Mouse (Mus musculus) lung, embryonic 14.5 days (tissue): ENCODE measurements around the gene Hmg20b. TPM values are rescaled to one million over a fixed set of nuclear protein-coding genes. Genes with fewer than 3 reads are reported as not detected.

Source experiments
- ATAC-seq: fragments of 200-750 bp; cut with Nextera tagmentation; 2 replicates; pipeline ENCODE4 v1.8.0; 2017; ENCODE audit warnings: mild to moderate bottlenecking, moderate TSS enrichment, moderate library complexity; ENCODE audit not compliant: insufficient read depth
- DNase-seq: peaks from one replicate; pipeline ENCODE4 v3.0.0-alpha.2; 2015
- H3K27ac ChIP-seq: fragments of 300-500 bp; sonication (generic); 2 replicates; pipeline ENCODE4 v1.5.1; 2014; ENCODE audit warnings: low read depth, mild to moderate bottlenecking, moderate library complexity
- H3K27me3 ChIP-seq: fragments of 300-500 bp; sonication (generic); 2 replicates; pipeline ENCODE4 v1.6.1; 2014; ENCODE audit warnings: low read length, control low read depth; ENCODE audit not compliant: insufficient read depth
- H3K36me3 ChIP-seq: fragments of 300-500 bp; sonication (generic); 2 replicates; pipeline ENCODE4 v1.6.1; 2014; ENCODE audit warnings: control low read depth; ENCODE audit not compliant: insufficient read depth
- H3K4me1 ChIP-seq: fragments of 300-500 bp; sonication (generic); 2 replicates; pipeline ENCODE4 v1.6.1; 2014; ENCODE audit warnings: antibody characterized with exemption, control low read depth; ENCODE audit not compliant: insufficient read depth
- H3K4me2 ChIP-seq: fragments of 300-500 bp; sonication (generic); 2 replicates; pipeline ENCODE4 v1.6.1; 2014; ENCODE audit warnings: mild to moderate bottlenecking
- H3K4me3 ChIP-seq: fragments of 300-500 bp; sonication (generic); 2 replicates; pipeline ENCODE4 v1.5.1; 2014; ENCODE audit warnings: low read depth, low read length
- H3K9ac ChIP-seq: fragments of 300-500 bp; sonication (generic); 2 replicates; pipeline ENCODE4 v1.6.1; 2014
- H3K9me3 ChIP-seq: fragments of 300-500 bp; sonication (generic); 2 replicates; pipeline ENCODE4 v1.6.1; 2016; ENCODE audit warnings: low read depth, low read length, control low read depth
- CTCF ChIP-seq: IDR thresholded peaks from 2 replicates; pipeline ENCODE4 v1.5.1; 2016; ENCODE audit warnings: antibody characterized with exemption, low read depth
- WGBS: fragments of 180-500 bp; shearing (Covaris S2); extraction: QIAGEN DNeasy Blood & Tissue Kit; methylation state at CpG from one replicate; pipeline ENCODE4 v1.1.7; 2014; 5-methylcytosine and 5-hydroxymethylcytosine counted together
- polyA plus RNA-seq: library from polyadenylated mRNA; unstranded; fragments of >200 nt; fragmentation: Nextera tagmentation; extraction: Ambion mirVana; gene quantifications from 2 replicates; pipeline ENCODE4 v1.2.1, GENCODE M21; 2014

The Hmg20b gene
- polyA plus RNA-seq, 1 experiment from 2014 or later: 105 TPM

DNA sequence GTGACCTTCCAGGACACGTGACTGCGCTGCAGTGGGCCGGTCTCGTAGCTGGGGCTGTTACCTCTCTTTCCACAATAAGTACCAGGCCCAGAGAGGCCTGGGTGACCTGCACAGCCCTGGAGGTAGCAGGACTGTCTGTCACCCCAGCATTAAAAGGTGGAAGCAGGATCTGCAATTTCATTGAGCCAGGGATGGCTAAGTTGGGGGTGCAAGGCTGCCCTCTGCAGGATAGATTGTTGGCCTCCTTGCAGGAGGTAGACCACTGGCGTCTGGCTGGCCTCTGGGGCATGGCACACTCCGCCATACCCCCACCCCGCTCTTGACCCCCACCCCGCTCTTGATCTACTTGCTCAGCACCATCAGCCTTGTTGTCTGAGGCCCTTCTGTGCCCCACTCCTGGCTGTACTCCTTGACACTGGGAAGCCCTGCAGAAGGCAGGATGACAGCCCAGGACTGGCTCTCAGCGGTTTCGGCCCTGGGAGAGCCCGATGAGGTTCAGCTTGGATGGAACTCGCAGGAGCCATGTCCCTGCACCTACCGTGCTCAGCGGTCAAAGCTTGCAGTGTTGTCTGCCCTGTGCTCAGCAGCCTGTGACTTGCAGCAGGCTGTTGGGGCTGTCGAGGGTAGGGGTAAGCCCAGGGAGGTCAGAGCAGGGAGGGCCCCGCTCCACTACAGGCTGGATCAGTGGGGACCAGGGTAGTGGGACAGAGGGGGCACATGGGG, 33.8 kb downstream of the Hmg20b start:
- no peaks in the 10 kb centered on the region for H3K9me3 ChIP-seq

DNA sequence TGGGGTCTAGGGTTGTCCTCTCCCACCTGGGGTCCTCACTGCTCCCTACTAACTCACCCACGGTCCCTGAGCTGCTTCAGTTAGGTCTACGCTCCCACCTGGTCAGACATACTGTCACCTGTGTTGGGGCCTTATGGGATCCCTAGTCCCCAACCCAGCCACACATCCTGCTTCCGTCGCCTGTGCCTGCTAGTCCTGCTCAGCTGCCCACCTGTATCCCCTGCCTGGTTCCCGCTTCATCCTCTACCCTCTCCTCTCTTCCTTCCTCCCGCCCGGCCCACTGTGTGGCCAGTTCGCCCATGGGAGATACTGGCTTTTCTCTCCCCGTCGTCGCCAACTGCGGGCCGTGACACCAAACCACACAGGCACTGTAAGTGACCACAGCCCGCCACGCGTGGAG, 34.7 kb downstream of the Hmg20b start:
- Histone ChIP-seq H3K9ac (no peak overlapping the region), H3K4me3 (no peak overlapping the region), H3K4me2 (no peak overlapping the region), H3K9me3 (no peaks in the 10 kb centered on the region), H3K36me3 (peaks cover 74% of the 10 kb centered on the region), H3K27ac (no peak overlapping the region), H3K4me1 (peaks cover 19% of the 10 kb centered on the region; the same call in 1 of the 2 replicates), H3K27me3 (no peaks in the 10 kb centered on the region)
- DNase-seq (no peak), ATAC-seq (no peak)
- TF ChIP-seq CTCF: no peak
- 90% methylated on average over 16 of the region's 16 CpGs for WGBS

More for the DNA sequence above, 33.8 kb downstream of the Hmg20b start:
- Histone ChIP-seq H3K36me3 (peaks cover 65% of the 10 kb centered on the region), H3K27ac (no peak overlapping the region), H3K27me3 (no peaks in the 10 kb centered on the region), H3K4me1 (peaks cover 19% of the 10 kb centered on the region; the same call in 1 of the 2 replicates), H3K4me2 (peak overlapping the region; percentile 57), H3K9ac (peak overlapping the region; percentile 43), H3K4me3 (peak overlapping the region; percentile 19; the same call in 1 of the 2 replicates)
- WGBS: 48% methylated on average over 16 of the region's 16 CpGs
- no peak for ATAC-seq
- peak; percentile 56 for TF ChIP-seq CTCF
- DNase-seq: peak; percentile 68

DNA sequence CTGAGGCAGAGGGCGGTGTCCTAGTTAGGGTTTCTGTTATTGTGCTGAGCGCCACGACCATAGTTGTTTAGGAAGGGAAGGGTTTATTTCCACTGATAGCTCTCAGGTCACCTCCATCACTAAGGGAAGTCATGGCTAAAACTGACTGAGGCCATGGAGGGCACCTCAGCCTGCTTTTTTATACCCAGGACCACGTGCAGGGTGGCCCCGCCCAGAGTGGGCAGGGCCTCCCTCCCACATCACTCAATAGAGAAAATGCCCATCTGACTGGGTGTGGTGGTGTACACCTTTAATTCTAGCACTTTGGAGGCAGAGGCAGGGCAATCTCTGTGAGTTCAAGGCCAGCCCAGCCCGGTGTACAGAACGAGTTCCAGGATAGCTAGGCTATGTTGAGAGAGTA, 36.1 kb downstream of the Hmg20b start:
- TF ChIP-seq CTCF: no peak
- no peaks in the 10 kb centered on the region for H3K9me3 ChIP-seq
- peaks cover 88% of the 10 kb centered on the region for H3K36me3 ChIP-seq
- H3K4me2 ChIP-seq: no peak overlapping the region
- H3K27me3 ChIP-seq: no peaks in the 10 kb centered on the region
- H3K27ac ChIP-seq: no peak overlapping the region
- WGBS: 76% methylated on average over 7 of the region's 7 CpGs
- no peak for DNase-seq
- H3K4me1 ChIP-seq: peaks cover 13% of the 10 kb centered on the region; the same call in 1 of the 2 replicates
- no peak for ATAC-seq
- no peak overlapping the region for H3K4me3 ChIP-seq
- H3K9ac ChIP-seq: no peak overlapping the region

DNA sequence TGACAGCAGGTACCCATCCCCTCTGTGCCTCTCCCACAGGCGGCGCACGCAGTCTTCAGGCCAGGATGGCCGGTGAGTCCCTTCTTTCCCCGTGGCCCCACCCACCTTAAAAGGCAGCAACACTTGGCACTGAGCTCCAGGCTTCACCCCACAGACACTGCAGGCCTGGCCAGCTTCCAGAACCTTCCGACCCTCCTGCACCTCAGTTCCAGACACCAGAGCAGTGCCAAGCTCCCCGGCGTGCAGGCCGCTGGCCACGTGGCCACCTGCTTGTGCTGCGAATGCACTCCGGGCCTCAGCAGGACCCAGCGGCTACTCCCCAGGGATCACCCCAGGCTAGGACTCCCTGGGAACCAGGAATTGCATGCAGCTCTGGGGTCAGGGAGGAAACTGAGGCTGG, 36.7 kb downstream of the Hmg20b start:
- no peak overlapping the region for H3K9ac ChIP-seq
- peaks cover 88% of the 10 kb centered on the region for H3K36me3 ChIP-seq
- no peak overlapping the region for H3K27ac ChIP-seq
- no peaks in the 10 kb centered on the region for H3K27me3 ChIP-seq
- no peak for ATAC-seq
- H3K4me3 ChIP-seq: no peak overlapping the region
- no peak for DNase-seq
- TF ChIP-seq CTCF: no peak
- H3K4me1 ChIP-seq: peaks cover 9% of the 10 kb centered on the region; the same call in 1 of the 2 replicates
- no peak overlapping the region for H3K4me2 ChIP-seq
- H3K9me3 ChIP-seq: no peaks in the 10 kb centered on the region
- 90% methylated on average over 13 of the region's 13 CpGs for WGBS

DNA sequence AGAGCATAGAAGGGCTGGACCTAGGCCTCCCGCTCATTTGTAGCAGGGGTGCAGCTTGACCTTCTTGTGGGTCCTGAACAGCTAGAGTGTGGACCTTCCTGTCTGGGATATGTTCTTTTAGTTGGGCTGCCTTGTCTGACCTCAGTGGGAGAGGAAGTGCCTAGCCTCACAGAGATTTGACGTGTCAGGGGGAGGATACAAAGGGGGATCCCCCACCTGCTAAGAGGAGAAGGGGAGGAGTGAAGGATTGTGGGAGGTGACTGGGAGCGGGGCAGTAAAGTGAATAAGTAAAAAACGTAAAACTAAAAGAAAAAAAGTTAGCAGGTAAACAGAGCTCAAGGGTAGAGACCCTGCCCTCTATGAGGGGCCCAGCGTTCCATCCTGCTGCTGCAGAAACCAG, 40.7 kb downstream of the Hmg20b start:
- Histone ChIP-seq H3K27me3 (no peaks in the 10 kb centered on the region), H3K9me3 (no peaks in the 10 kb centered on the region), H3K4me2 (no peak overlapping the region), H3K36me3 (peaks cover 91% of the 10 kb centered on the region), H3K4me3 (no peak overlapping the region), H3K4me1 (no peaks in the 10 kb centered on the region), H3K27ac (no peak overlapping the region), H3K9ac (no peak overlapping the region)
- 87% methylated on average over 5 of the region's 5 CpGs for WGBS
- DNase-seq: no peak
- TF ChIP-seq CTCF: no peak
- no peak for ATAC-seq

DNA sequence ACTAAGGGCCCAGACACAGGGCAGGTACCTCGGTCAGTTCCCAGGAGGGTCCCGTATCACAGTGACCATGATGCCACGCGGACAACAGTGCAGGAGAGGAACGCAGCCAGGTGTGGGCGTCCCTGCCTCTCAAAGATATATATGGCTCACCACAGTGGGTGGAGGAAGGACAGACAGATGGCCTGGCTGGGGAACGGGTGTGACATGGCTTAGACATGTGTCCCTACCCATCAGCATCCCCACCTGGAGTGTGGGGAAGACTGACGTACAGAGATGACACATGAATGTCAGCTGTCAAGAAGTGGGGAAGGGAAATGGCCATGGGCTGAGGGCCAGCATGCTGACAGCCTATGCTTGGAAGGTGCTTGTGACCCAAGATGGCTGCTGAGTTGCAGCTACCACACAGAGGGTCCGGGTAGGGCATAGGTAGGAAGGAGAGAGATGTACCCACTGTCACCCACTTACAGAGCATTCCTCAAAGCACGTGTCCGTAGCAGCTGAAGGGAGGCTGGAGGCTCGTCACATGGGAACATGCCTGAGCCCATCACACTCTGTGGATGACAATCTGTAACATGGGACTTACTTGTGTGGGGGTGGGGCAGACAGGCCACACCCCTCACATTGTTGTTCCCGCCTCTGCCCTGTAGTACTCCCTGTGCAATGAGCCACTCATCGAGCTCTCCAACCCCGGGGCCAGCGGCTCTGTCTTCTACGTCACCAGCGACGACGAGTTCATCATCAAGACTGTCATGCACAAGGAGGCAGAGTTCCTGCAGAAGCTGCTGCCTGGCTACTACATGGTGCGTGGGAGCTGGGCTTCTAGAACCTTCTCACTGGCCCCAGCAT, 43.2 kb downstream of the Hmg20b start:
- H3K4me3 ChIP-seq: no peak overlapping the region
- no peak overlapping the region for H3K9ac ChIP-seq
- H3K27ac ChIP-seq: no peak overlapping the region
- 91% methylated on average over 21 of the region's 21 CpGs for WGBS
- DNase-seq: no peak
- H3K9me3 ChIP-seq: no peaks in the 10 kb centered on the region
- no peaks in the 10 kb centered on the region for H3K4me1 ChIP-seq
- no peaks in the 10 kb centered on the region for H3K27me3 ChIP-seq
- no peak for ATAC-seq
- no peak for TF ChIP-seq CTCF
- no peak overlapping the region for H3K4me2 ChIP-seq
- H3K36me3 ChIP-seq: peaks cover 66% of the 10 kb centered on the region

GRCm38 (mm10) chr10:81306173-81306668, 44.1 kb downstream of the Hmg20b start:
- H3K9ac ChIP-seq: no peak overlapping the region
- peaks cover 57% of the 10 kb centered on the region for H3K36me3 ChIP-seq

More at GRCm38 (mm10) chr10:81306173-81306668, 44.1 kb downstream of the Hmg20b start:
- H3K4me1 ChIP-seq: no peaks in the 10 kb centered on the region
- no peak overlapping the region for H3K4me3 ChIP-seq
- DNase-seq (no peak), ATAC-seq (no peak)
- no peak for TF ChIP-seq CTCF
- no peak overlapping the region for H3K4me2 ChIP-seq
- H3K27ac ChIP-seq: no peak overlapping the region
- no peaks in the 10 kb centered on the region for H3K9me3 ChIP-seq
- no peaks in the 10 kb centered on the region for H3K27me3 ChIP-seq
- 86% methylated on average over 12 of the region's 12 CpGs for WGBS
